Mouse (Mus musculus) layer of hippocampus, postnatal 10 days (tissue): ENCODE results near the gene Car7. TPM values are rescaled to one million over a fixed set of nuclear protein-coding genes. Genes with fewer than 3 reads are reported as not detected.
"Not testable (repeated sequence)": the region's sequence is repeated elsewhere in the genome, so short reads cannot be mapped to it uniquely, and the experiment has no call there.

Experiments
- DNase-seq, 2 experiments: peaks; one replicate each; pipeline ENCODE4 v3.0.0; 2021; ENCODE audit warnings: low spot score in 2 of 2
- total RNA-seq, 2 experiments: library from RNA; stranded (reverse); gene quantifications; 2 replicates each; pipeline ENCODE4 v1.2.3; 2021

The Car7 gene
- total RNA-seq, 2 experiments from 2014 or later = 13.5 to 18.2 TPM

DNA sequence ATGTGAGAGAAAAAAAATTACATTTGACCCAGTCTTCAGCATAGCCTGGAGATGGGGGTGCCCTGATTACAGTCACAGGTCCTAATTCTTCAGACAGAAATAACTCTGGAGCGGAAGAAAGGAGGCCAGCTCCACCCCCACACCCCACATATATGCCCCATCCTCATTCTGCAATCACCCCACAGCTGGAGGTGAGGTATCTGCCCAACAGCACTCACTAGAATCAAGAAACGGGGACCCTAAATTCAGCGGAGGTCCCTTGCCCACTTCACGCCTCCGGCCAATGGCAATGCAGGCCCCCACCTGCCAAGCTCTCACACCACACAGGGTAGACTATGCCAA is 30.9 kb downstream of the Car7 start:
- no peak for DNase-seq

DNA sequence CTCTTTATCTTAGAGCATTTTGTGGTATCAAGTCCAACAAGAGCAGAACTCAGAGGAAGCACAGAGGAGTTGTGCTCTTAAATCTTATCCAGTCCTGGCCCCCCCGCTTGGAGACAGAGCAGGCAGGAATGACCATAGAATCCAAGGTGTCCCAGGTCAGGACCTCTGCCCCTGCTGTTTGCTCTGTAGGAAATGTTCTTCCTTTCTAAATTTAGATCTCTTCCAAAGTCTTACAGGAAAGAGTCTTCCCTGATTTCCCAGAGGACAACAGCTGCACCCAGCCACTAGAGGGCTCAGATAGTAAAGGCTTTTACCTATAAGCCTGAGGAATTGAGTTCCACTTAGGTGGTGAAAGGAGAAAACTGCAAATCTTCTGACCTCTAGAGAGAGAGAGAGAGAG is 35.1 kb downstream of the Car7 start:
- no peak for DNase-seq

DNA sequence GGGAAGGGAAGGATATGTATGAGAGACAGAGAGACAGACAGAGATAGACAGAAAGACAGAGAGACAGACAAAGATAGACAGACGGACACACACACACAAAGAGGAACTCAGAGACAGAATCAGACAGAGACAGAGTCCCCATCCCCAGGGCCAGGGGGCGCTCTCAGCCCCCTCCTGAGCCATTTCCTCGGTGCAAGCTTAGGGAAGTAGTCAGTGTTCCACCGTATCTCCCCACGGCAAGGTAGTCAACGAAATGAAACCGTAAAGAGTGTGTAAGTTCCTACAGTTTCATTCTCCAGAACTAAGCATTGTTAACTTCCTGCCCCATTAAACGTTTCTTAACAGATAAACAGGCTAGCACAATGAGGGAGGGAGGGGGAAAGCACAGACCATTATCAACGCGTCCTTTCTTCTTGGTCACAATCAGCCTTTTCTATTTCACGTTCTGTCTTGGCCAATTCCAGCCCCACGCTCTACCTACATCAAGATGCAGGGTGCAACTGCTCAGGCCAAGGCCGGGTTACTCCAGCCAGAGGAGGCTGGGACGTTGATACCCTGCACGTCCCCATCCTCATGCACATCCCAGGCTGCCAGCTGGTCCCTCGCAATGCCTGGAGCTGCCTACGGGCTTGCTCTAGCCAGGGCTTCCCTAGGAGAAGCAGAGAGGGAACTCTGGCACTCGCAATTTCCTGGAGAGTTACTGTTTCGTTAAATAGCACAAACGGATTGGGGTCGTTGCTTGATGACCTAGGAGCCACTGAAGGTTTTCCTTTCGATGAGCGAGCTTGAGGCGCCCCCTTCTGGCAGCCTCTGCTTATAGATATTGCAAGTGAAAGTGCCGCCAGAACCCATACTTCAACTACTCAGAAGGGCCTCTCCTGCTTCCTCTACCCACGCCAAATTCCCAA is 36.2 kb downstream of the Car7 start:
- DNase-seq = peak; percentile 81 to 87

DNA sequence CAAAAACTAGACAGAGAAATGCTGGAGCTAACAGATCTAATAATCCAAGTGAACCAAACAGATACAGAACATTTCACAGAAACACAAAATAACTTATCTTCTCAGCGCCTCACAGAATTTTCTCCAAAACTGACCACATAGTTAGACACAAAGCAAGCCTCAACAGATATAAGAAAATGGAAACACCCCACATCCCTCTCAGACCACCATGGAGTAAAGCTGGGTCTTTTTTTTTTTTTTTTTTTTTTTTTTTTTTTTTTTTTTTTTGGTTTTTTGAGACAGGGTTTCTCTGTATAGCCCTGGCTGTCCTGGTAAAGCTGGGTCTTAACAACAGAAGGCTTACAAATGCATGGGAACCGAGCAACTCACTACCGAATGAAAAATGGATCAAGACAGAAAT is 42.3 kb downstream of the Car7 start:
- DNase-seq = no peak

DNA sequence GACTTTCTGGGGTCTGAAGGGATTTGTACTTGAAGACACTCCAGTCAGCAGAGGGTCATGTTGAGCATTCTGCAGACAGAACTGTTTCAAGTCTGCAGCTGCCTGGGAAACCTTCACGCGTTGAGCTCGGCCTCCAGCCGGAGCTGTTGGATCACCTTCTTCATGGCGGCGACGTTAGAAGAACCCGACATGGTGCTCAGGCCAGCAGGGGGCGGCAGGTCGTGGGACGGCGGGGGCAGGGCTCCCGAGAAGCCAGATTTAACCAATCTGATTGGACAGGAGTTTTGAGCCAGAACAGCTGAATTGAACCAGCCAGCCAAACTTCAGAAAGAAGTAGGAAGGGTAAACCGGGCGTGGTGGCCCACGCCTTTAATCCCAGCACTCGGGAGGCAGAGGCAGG is 43.1 kb downstream of the Car7 start:
- not testable (repeated sequence) for DNase-seq

DNA sequence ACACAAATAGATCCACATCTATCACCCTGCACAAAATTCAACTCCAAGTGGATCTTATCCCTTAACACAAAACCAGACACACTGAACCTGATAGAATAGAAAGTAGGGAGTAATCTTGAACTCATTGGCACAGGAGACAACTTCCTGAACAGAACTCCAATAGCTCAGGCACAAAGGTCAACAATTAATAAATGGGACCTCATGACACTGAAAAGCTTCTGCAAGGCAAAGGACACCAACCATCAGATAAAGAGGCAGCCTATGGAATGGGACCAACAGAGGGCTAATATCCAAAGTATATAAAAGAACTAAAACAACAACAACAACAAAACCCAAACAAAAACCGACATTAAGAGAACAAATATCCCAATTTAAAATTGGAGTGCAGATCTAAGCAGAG is 50.0 kb downstream of the Car7 start:
- DNase-seq = no peak

DNA sequence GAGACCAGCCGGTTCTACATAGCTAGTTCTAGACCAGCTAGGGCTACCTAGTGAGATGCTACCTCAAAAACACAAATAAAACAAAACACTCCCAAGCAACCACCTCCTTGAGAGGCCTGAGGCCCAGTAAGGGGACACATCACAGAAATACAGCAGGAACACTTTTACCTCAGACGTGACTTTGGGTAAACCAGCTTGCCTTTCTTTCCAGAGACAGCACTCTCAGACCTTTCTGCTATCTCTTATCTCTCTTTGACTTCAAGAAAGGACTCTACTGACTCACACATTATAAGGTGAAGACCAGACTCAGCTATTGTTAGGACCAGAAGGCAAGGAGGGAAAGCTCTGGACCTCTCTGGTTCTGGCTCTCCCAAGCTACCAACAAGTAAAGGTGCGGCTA is 55.8 kb downstream of the Car7 start:
- DNase-seq = no peak

DNA sequence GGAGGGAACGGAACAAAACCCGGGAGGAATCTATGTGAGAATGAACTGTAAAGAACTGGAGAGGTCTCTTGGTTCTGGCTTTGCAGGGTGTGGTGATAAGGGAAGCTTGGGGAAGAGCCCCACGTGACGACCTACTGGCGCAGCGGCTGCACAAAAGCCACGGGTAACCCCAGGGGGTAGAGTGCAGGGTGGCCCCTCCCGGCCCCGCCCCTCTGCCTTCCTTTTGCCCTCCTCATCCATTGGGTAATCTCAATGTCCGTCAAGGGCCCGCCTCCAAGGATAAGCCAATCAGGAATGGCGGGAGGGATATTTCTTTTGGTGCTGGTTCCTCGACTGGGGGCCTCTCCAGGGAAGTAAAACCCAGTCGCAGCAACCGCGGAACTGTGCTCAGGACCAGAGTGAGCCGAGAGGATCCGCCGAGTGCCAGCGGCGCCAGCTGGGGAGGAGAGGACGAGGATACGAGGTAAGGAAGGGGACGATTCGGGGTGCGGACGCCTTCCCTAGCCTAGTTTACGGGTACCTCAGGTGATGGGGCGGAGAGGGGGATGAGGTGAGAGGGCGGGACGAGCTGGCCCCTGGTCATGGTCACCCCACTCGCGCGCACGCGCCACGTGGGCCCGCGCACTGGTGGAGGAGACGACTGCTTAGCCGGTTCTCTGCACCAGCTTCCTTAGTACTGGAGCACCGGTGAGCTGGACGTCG is 56.8 kb downstream of the Car7 start, which contains the start of gene Pdp2:
Gene Pdp2 (plus strand): TSS at position 319 of the 702 bp plus-strand sequence.
- DNase-seq = peak; percentile 93

DNA sequence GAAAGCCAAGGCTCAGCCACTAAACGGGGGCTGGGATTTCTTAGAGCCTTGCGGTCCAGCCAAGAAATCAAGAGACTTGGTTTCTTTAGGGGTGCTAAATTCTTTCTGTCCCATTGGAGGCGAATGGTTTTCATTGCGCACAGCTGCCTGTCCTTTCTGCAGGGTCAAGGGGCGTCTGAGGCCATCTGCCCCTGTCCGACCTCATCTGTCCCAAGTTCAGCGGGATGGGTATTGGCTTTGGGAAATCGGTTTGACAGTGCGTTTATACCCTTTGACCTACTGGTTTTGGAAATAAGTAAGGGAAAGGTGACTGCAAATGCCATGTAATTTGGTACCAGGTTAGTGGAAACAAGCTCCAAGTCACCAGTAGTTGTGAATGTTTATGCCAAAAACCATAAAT is 57.4 kb downstream of the Car7 start:
- DNase-seq = no peak

DNA sequence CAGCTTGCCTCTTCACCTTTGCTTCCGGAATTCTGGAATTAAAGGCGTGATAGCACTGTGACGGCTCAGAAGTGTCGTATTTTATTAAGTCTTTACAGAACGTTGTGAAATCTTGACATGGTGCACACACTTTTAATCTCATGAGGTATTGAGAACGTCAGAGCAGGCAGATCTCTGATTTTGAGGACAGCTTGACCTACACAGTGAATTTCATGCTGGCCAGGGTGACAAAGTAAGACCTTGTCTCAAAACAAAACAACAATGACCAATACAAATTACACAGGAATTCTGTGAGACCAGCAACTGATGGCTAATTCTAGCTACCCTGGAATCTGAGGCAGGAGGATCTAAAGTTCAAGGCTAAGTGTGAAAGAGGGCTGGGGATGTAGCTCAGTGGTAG is 58.1 kb downstream of the Car7 start:
- no peak for DNase-seq

DNA sequence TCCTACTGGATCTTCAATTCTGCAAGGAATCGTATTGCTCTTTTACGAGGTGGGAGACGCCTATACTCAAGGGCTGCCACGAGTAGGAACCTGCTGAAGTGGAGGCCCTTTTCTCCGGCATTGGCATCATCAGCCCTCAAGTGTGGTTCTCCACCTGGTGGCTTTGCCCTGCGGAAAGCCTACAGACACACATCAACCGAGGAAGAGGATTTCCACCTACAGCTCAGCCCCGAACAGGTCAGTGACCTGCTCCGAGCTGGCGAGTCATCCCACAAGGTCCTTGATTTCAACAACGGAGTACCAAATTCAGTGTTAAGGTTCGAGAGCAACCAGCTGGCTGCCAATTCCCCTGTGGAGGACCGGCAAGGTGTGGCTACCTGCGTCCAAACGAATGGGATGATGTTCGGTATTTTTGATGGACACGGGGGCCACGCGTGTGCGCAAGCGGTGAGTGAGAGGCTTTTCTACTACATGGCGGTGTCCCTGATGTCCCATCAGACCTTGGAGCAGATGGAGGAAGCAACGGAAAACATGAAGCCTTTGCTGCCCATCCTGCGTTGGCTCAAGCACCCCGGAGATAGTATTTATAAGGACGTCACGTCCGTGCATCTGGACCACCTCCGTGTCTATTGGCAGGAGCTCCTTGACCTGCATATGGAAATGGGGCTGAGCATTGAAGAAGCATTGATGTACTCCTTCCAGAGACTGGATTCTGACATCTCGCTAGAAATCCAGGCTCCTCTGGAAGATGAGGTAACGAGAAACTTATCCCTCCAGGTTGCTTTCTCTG is 59.2 kb downstream of the Car7 start:
- DNase-seq = no peak

DNA sequence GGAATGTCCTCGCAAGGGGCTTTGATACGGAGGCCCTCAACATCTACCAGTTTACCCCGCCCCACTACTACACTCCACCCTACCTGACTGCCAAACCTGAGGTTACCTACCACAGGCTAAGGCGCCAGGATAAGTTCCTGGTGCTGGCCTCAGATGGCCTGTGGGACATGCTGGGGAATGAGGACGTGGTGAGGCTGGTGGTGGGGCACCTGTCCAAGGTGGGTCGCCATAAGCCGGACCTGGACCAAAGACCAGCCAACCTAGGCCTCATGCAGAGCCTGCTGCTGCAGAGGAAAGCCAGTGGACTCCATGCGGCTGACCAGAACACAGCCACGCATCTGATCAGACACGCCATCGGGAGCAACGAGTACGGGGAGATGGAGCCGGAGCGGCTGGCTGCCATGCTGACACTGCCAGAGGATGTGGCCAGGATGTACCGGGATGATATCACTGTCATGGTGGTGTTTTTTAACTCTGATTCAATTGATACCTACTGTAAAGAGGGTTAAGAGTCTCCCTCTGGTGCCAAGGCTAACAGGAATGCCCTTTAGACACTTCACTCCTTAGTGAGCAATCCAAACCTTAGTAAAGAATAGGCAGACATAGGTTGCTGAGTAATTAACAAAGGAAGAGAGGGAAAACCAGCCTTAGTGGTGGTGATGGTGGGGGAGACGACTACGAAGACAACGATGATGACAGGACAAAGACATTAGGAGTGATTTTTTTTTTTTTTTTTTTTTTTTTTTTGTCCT is 60.3 kb downstream of the Car7 start:
- no peak for DNase-seq

DNA sequence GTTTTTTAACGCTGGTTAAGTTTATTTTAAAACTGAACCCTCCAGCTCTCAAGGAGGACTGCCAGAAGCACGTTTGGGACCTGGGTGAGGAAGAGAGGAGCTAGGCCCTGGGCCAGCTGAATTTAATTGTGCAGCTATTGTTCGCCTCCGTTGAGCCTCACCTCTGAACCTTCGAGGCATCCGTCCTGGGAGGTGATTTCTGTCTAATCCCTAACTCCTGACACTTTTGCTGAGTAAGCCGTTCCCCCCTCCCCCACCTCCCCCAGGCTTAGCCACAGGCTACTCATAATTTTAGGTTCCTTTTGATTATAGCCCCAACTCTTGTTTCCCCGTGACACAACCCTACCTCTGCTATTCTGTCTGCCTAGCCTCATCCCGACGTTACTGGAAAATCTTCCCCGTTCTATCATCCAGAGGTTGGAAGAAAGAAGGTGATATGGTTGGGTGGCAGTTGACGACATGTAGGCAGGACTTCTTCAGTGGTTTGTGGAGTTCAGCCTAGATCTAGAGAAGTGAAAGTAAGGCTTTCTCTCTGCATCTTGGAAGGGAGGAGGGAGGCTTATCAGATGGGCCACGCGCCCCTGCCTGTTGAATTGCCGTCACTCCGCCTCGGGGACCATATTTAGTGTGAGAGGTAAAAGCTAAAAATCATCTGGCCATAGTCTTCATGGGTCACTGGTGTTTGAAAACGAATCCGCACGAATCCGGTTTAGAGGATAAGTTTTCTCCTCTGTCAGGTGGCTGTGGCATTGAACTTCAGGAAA is 61.5 kb downstream of the Car7 start:
- no peak for DNase-seq

DNA sequence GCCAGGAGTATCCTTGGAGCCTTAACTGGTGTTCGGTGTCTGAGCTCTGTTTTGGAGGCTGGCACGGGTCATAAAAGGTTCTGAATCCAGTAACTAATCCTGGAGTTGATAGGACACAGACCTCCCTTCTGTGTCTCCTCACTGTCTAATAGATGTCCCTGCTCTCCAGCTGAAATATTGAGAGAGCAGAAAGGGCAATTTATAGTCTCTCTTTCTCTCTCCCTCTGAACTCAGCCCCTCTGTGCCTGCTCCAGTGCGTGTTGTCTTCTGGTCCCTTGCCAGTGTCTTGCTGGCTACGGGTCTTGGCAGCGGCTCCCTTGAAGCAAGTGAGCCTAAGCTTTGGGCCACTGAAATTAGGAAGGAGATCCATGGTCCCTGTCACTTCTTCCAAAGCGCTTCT is 63.2 kb downstream of the Car7 start:
- no peak for DNase-seq

DNA sequence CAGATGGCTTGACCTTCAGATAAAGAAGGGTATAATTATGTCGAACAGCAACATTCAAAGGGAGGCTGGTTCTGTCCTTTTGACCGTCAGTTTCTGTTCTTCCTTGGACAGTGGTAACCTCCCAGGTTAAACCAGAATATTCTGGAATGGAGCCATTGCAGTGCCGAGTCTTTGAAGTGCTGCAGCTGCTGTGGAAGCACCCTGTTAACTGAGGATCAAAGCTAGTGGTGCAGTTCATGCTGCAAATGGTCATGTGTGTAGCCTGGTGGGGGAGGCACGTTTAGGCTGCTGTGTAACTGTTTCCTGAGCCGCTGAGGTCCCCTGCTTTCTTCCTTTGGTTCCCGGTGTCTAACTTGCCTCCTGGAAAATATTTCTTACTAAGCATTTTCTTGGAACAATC is 64.0 kb downstream of the Car7 start:
- DNase-seq = no peak

Other genes starting within 250 kb of the Car7 start
- not detected for gene Cmtm2a, start 241.5 kb upstream of the Car7 start, total RNA-seq
- not detected for gene Gm45711, start 224.6 kb upstream of the Car7 start, total RNA-seq
- not detected for gene Cmtm1, start 224.5 kb upstream of the Car7 start, total RNA-seq
- gene Gm11020, start 213.1 kb upstream of the Car7 start, total RNA-seq = not detected
- not detected for gene Cmtm2b, start 212.5 kb upstream of the Car7 start, total RNA-seq
- gene Cmtm3, start 195.3 kb upstream of the Car7 start, total RNA-seq = 10 to 100 TPM; 18.5 to 23.5 TPM
- 10 to 100 TPM; 56.2 to 60.2 TPM for gene Cmtm4, start 138.9 kb upstream of the Car7 start, total RNA-seq
- 100 to 1,000 TPM; 231 to 241 TPM for gene Dync1li2, start 91.6 kb upstream of the Car7 start, total RNA-seq
- gene Terb1, start 24.8 kb upstream of the Car7 start, total RNA-seq = under 1 TPM; 0.54 to 0.96 TPM
- 10 to 100 TPM; 49.9 to 52.4 TPM for gene Nae1, start 52 bp upstream of the Car7 start, total RNA-seq
- gene Pdp2, start 56.8 kb downstream of the Car7 start, total RNA-seq = 1 to 10 TPM; 9.0 to 9.2 TPM
- not detected for gene Cdh16, start 89.7 kb downstream of the Car7 start, total RNA-seq
- 1 to 10 TPM; 2.0 to 2.5 TPM for gene Rrad, start 96.6 kb downstream of the Car7 start, total RNA-seq
- gene Ciao2b, start 107.3 kb downstream of the Car7 start, total RNA-seq = 10 to 100 TPM; 26.0 to 29.8 TPM
- not detected for gene Ces2a, start 199.3 kb downstream of the Car7 start, total RNA-seq